Mouse (Mus musculus) lung, embryonic 14.5 days (tissue): Measurements from ENCODE around the gene Hist1h4m. TPM values are rescaled to one million over a fixed set of nuclear protein-coding genes. Genes with fewer than 3 reads are reported as not detected.
A peak's percentile ranks its signal among the peaks of the same experiment; 100 is the strongest.

Experiments used
- ATAC-seq: fragments of 200-750 bp; cut with Nextera tagmentation; 2 replicates; pipeline ENCODE4 v1.8.0; 2017; ENCODE audit warnings: mild to moderate bottlenecking, moderate TSS enrichment, moderate library complexity; ENCODE audit not compliant: insufficient read depth
- DNase-seq: peaks from one replicate; pipeline ENCODE4 v3.0.0-alpha.2; 2015
- H3K27ac ChIP-seq: fragments of 300-500 bp; sonication (generic); 2 replicates; pipeline ENCODE4 v1.5.1; 2014; ENCODE audit warnings: low read depth, mild to moderate bottlenecking, moderate library complexity
- H3K27me3 ChIP-seq: fragments of 300-500 bp; sonication (generic); 2 replicates; pipeline ENCODE4 v1.6.1; 2014; ENCODE audit warnings: low read length, control low read depth; ENCODE audit not compliant: insufficient read depth
- H3K36me3 ChIP-seq: fragments of 300-500 bp; sonication (generic); 2 replicates; pipeline ENCODE4 v1.6.1; 2014; ENCODE audit warnings: control low read depth; ENCODE audit not compliant: insufficient read depth
- H3K4me1 ChIP-seq: fragments of 300-500 bp; sonication (generic); 2 replicates; pipeline ENCODE4 v1.6.1; 2014; ENCODE audit warnings: antibody characterized with exemption, control low read depth; ENCODE audit not compliant: insufficient read depth
- H3K4me2 ChIP-seq: fragments of 300-500 bp; sonication (generic); 2 replicates; pipeline ENCODE4 v1.6.1; 2014; ENCODE audit warnings: mild to moderate bottlenecking
- H3K4me3 ChIP-seq: fragments of 300-500 bp; sonication (generic); 2 replicates; pipeline ENCODE4 v1.5.1; 2014; ENCODE audit warnings: low read depth, low read length
- H3K9ac ChIP-seq: fragments of 300-500 bp; sonication (generic); 2 replicates; pipeline ENCODE4 v1.6.1; 2014
- H3K9me3 ChIP-seq: fragments of 300-500 bp; sonication (generic); 2 replicates; pipeline ENCODE4 v1.6.1; 2016; ENCODE audit warnings: low read depth, low read length, control low read depth
- CTCF ChIP-seq: IDR thresholded peaks from 2 replicates; pipeline ENCODE4 v1.5.1; 2016; ENCODE audit warnings: antibody characterized with exemption, low read depth
- WGBS: fragments of 180-500 bp; shearing (Covaris S2); extraction: QIAGEN DNeasy Blood & Tissue Kit; methylation state at CpG from one replicate; pipeline ENCODE4 v1.1.7; 2014; 5-methylcytosine and 5-hydroxymethylcytosine counted together
- microRNA-seq: library from miRNA; unstranded; fragments of <30 nt; microRNA quantifications from one replicate; pipeline ENCODE4, GENCODE M21; 2016; ENCODE audit warnings: borderline number of aligned reads
- polyA plus RNA-seq: library from polyadenylated mRNA; unstranded; fragments of >200 nt; fragmentation: Nextera tagmentation; extraction: Ambion mirVana; gene quantifications from 2 replicates; pipeline ENCODE4 v1.2.1, GENCODE M21; 2014

The Hist1h4m gene
- polyA plus RNA-seq, 1 experiment from 2014 or later, result not detected

DNA sequence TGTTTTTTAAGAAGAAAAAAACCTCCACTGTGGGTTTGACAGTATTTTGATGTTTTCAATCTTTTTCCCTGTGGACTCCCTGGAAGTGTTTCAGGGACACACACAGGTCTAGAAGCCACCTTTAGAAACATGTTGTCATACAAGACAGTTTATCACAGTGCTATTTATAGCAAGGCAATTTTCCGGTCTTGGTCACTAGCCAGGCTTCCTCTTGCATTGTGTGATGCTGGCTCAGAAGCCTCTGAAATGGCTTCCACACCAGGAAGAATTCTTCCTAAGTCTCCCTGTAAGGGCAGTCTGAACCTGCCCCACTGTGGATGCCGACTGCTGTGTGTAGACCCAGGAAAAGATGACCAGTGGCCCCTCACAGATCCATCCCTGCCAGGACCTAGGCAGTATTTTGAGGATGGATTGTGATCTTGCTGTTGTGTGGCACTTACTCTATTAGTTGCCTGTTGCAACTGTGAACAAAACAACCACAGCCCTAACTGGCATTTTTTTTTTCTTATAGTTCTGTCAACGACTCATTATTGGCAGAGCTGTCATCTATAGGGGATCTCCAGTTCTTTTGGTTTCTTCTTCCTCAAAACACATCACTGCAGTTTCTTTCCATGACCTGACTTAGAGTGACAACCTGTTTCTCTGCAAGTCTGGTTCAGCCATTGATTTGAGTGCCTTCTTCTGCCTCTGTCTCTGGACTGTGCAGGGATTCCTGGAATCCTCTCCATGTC, 40.8 kb downstream of the Hist1h4m start:
- H3K4me2 ChIP-seq, result no peak overlapping the region
- no peak overlapping the region for H3K4me3 ChIP-seq
- no peaks in the 10 kb centered on the region for H3K27me3 ChIP-seq
- DNase-seq, result peak; percentile 68
- no peak for TF ChIP-seq CTCF
- no peaks in the 10 kb centered on the region for H3K9me3 ChIP-seq
- no peak overlapping the region for H3K27ac ChIP-seq
- 50% methylated on average over 3 of the region's 3 CpGs for WGBS
- H3K4me1 ChIP-seq, result no peaks in the 10 kb centered on the region
- no peak overlapping the region for H3K9ac ChIP-seq
- H3K36me3 ChIP-seq, result no peaks in the 10 kb centered on the region
- ATAC-seq, result no peak

DNA sequence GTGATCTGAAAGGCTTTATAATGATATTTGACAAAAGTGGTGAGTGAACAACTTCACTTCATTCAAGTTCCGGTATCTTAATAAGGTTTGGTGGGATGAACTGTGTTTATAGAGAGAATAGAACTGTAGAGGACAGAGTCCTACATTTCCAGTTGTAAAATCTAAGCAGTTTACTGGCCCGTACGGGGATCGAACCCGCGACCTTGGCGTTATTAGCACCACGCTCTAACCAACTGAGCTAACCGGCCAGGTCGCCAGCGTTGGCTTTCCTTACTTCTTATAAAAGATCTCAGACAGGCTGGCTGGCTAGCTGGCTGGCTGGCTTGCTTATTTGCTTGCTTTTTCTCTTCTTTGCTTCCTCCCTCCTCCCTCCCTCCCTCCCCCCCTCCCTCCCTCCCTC, 43.6 kb downstream of the Hist1h4m start:
- H3K4me3 ChIP-seq, result peak overlapping the region; percentile 49

DNA sequence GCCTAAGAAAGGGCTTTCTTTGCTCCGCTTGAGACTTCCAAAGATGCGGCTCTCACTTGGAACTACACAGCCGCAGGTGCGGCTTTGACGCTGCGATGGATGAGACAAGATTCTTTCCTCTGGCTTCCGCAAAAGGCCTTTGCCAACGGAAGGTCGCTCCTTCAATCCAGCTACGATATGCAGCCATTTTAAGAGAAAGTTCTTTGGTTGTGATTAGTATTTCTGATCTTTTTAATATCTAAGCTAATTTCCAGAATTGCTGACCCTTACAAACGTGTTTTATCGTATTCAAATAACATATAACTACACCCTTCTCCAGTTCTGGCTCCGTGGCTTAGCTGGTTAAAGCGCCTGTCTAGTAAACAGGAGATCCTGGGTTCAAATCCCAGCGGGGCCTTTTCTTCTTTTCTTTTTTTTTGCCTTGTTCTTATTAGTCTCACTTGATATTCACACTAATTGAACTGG, 44.2 kb downstream of the Hist1h4m start:
- peak; percentile 45; the same call in 1 of the 2 replicates for ATAC-seq

More for the DNA sequence above, 43.6 kb downstream of the Hist1h4m start:
- Histone ChIP-seq H3K27me3 (no peaks in the 10 kb centered on the region), H3K4me1 (no peaks in the 10 kb centered on the region), H3K9me3 (no peaks in the 10 kb centered on the region), H3K4me2 (peak overlapping the region; percentile 59), H3K27ac (no peak overlapping the region), H3K9ac (no peak overlapping the region; the same call in 1 of the 2 replicates), H3K36me3 (no peaks in the 10 kb centered on the region)
- no peak for TF ChIP-seq CTCF
- 2% methylated on average over 11 of the region's 11 CpGs for WGBS
- ATAC-seq (peak; percentile 87), DNase-seq (peak; percentile 89)

DNA sequence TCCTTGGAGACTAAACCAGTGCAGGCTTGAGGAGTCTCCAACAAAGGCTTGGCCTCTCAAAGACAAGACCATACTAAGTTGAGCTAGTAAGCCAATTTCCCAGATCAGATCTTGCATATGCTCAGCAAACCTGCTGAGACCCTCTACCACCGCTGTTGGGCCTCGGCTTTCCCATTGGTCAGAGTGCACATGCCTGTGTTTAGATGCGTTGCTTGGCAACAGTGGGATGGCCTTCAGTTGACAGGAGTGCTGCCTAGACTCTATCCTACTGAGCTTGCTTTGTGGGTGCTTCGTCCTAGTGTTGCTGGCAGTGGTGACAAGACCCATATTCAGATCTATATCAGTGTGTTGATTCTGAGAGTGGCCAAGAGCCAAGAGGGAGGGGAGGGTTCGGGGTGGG, 50.1 kb downstream of the Hist1h4m start:
- no peak for TF ChIP-seq CTCF
- Histone ChIP-seq H3K4me2 (no peak overlapping the region), H3K9me3 (no peaks in the 10 kb centered on the region), H3K27me3 (no peaks in the 10 kb centered on the region), H3K9ac (no peak overlapping the region), H3K36me3 (no peaks in the 10 kb centered on the region), H3K4me3 (no peak overlapping the region), H3K27ac (no peak overlapping the region), H3K4me1 (no peaks in the 10 kb centered on the region)
- ATAC-seq, result no peak
- no peak for DNase-seq
- WGBS, result 12% methylated on average over 5 of the region's 5 CpGs

More for the DNA sequence above, 44.2 kb downstream of the Hist1h4m start:
- TF ChIP-seq CTCF, result no peak
- WGBS, result under 1% methylated on average over 15 of the region's 15 CpGs
- H3K4me3 ChIP-seq, result peak overlapping the region; percentile 49
- DNase-seq, result peak; percentile 88
- no peaks in the 10 kb centered on the region for H3K36me3 ChIP-seq
- H3K27ac ChIP-seq, result no peak overlapping the region
- H3K9ac ChIP-seq, result peak overlapping the region; percentile 47
- no peaks in the 10 kb centered on the region for H3K27me3 ChIP-seq
- H3K9me3 ChIP-seq, result no peaks in the 10 kb centered on the region
- no peaks in the 10 kb centered on the region for H3K4me1 ChIP-seq
- peak overlapping the region; percentile 59 for H3K4me2 ChIP-seq

Small RNAs within 50 kb of the gene (microRNA-seq; reads per million reads assigned to microRNA genes)
- not detected for gene Gm19658
- gene Gm44346, result not detected
- not detected for gene Gm44466

Other genes starting within 250 kb of the Hist1h4m start
- not detected in 2 replicates for gene Olfr1364, start 230.0 kb upstream of the Hist1h4m start, polyA plus RNA-seq
- not detected in 2 replicates for gene Olfr1362, start 197.7 kb upstream of the Hist1h4m start, polyA plus RNA-seq
- gene Olfr11, start 169.2 kb upstream of the Hist1h4m start, polyA plus RNA-seq, result not detected in 2 replicates
- not detected in 2 replicates for gene Olfr1361, start 148.4 kb upstream of the Hist1h4m start, polyA plus RNA-seq
- not detected in 2 replicates for gene Olfr1360, start 134.3 kb upstream of the Hist1h4m start, polyA plus RNA-seq
- not detected in 2 replicates for gene Olfr1359, start 113.6 kb upstream of the Hist1h4m start, polyA plus RNA-seq
- gene Hist1h2bl, start 95.6 kb upstream of the Hist1h4m start, polyA plus RNA-seq, result 3.8 and 6.9 TPM in 2 replicates
- gene Hist1h2ai, start 95.3 kb upstream of the Hist1h4m start, polyA plus RNA-seq, result 40.4 and 42.9 TPM in 2 replicates
- 13.9 and 23.8 TPM in 2 replicates for gene Hist1h3h, start 94.1 kb upstream of the Hist1h4m start, polyA plus RNA-seq
- gene Hist1h2bm, start 89.7 kb upstream of the Hist1h4m start, polyA plus RNA-seq, result 4.9 and 8.0 TPM in 2 replicates
- 0.96 and 2.2 TPM in 2 replicates for gene Hist1h4j, start 76.7 kb upstream of the Hist1h4m start, polyA plus RNA-seq
- gene Hist1h4k, start 61.2 kb upstream of the Hist1h4m start, polyA plus RNA-seq, result 6.4 and 8.8 TPM in 2 replicates
- 16.8 and 20.4 TPM in 2 replicates for gene Hist1h2ak, start 57.9 kb upstream of the Hist1h4m start, polyA plus RNA-seq
- 2.0 and 3.1 TPM in 2 replicates for gene Hist1h2bn, start 57.6 kb upstream of the Hist1h4m start, polyA plus RNA-seq
- gene Hist1h1b, start 31.1 kb upstream of the Hist1h4m start, polyA plus RNA-seq, result 18.5 and 19.7 TPM in 2 replicates
- gene Hist1h3i, start 28.4 kb upstream of the Hist1h4m start, polyA plus RNA-seq, result 237 and 252 TPM in 2 replicates
- 7.2 and 8.9 TPM in 2 replicates for gene Hist1h2an, start 24.5 kb upstream of the Hist1h4m start, polyA plus RNA-seq
- 2.0 and 3.4 TPM in 2 replicates for gene Hist1h2bp, start 24.3 kb upstream of the Hist1h4m start, polyA plus RNA-seq
- gene Hist1h2bq, start 1.5 kb upstream of the Hist1h4m start, polyA plus RNA-seq, result 24.4 and 25.8 TPM in 2 replicates
- 1.9 TPM in 1 of 2 replicates, not detected in the other for gene Hist1h2ao, start 1.3 kb upstream of the Hist1h4m start, polyA plus RNA-seq
- gene Hist1h4n, start 20.4 kb downstream of the Hist1h4m start, polyA plus RNA-seq, result 31.8 and 32.5 TPM in 2 replicates
- gene Hist1h2ap, start 21.8 kb downstream of the Hist1h4m start, polyA plus RNA-seq, result 5,437 and 5,439 TPM in 2 replicates
- gene Hist1h2br, start 22.0 kb downstream of the Hist1h4m start, polyA plus RNA-seq, result 26.4 and 28.5 TPM in 2 replicates
- gene Zfp184, start 133.3 kb downstream of the Hist1h4m start, polyA plus RNA-seq, result 16.0 and 16.4 TPM in 2 replicates
- gene Pom121l2, start 169.4 kb downstream of the Hist1h4m start, polyA plus RNA-seq, result 0.12 and 0.26 TPM in 2 replicates
- gene Prss16, start 198.0 kb downstream of the Hist1h4m start, polyA plus RNA-seq, result 1.6 and 2.0 TPM in 2 replicates
- gene Hist1h2ah, start 223.8 kb downstream of the Hist1h4m start, polyA plus RNA-seq, result 21.2 and 21.6 TPM in 2 replicates
- gene Hist1h2bk, start 224.1 kb downstream of the Hist1h4m start, polyA plus RNA-seq, result 8.6 and 11.7 TPM in 2 replicates
- 26.4 and 26.7 TPM in 2 replicates for gene Hist1h4i, start 229.6 kb downstream of the Hist1h4m start, polyA plus RNA-seq
- gene Hist1h2ag, start 231.2 kb downstream of the Hist1h4m start, polyA plus RNA-seq, result 71.0 and 82.2 TPM in 2 replicates
- 15.8 and 16.9 TPM in 2 replicates for gene Hist1h2bj, start 231.5 kb downstream of the Hist1h4m start, polyA plus RNA-seq